Mouse (Mus musculus) hindbrain, embryonic 11.5 days (tissue): ENCODE data around the gene Psd. TPM values are rescaled to one million over a fixed set of nuclear protein-coding genes. Genes with fewer than 3 reads are reported as not detected.

Experiments
- ATAC-seq: fragments of 200-750 bp; cut with Nextera tagmentation; 2 replicates; pipeline ENCODE4 v1.8.0; 2017; ENCODE audit warnings: mild to moderate bottlenecking, moderate TSS enrichment, moderate library complexity; ENCODE audit not compliant: low FRiP score
- DNase-seq: peaks from one replicate; pipeline ENCODE4 v3.0.0-alpha.2; 2015; ENCODE audit warnings: low spot score
- H3K27ac ChIP-seq: fragments of 300-500 bp; sonication (generic); 2 replicates; pipeline ENCODE4 v1.5.1; 2014; ENCODE audit warnings: mild to moderate bottlenecking, low read depth, low read length
- H3K27me3 ChIP-seq: fragments of 300-500 bp; sonication (generic); 2 replicates; pipeline ENCODE4 v1.6.1; 2014; ENCODE audit warnings: mild to moderate bottlenecking, low read length, moderate library complexity, mixed read lengths; ENCODE audit not compliant: control insufficient read depth, insufficient read depth
- H3K36me3 ChIP-seq: fragments of 300-500 bp; sonication (generic); 2 replicates; pipeline ENCODE4 v1.6.1; 2014; ENCODE audit warnings: mild to moderate bottlenecking, low read length, moderate library complexity, mixed read lengths; ENCODE audit not compliant: control insufficient read depth, insufficient read depth
- H3K4me1 ChIP-seq: fragments of 300-500 bp; sonication (generic); replicated peaks from 2 replicates; pipeline ENCODE4 v1.6.1; 2014; ENCODE audit warnings: low read length, mixed read lengths; ENCODE audit not compliant: control insufficient read depth, insufficient read depth
- H3K4me2 ChIP-seq: fragments of 300-500 bp; sonication (generic); replicated peaks from 2 replicates; pipeline ENCODE4 v1.6.1; 2014; ENCODE audit warnings: mild to moderate bottlenecking, low read depth, low read length
- H3K4me3 ChIP-seq: fragments of 300-500 bp; sonication (generic); 2 replicates; pipeline ENCODE4 v1.5.1; 2014; ENCODE audit warnings: low read depth, low read length
- H3K9ac ChIP-seq: fragments of 300-500 bp; sonication (generic); 2 replicates; pipeline ENCODE4 v1.6.1; 2014; ENCODE audit warnings: low read depth, low read length
- H3K9me3 ChIP-seq: fragments of 300-500 bp; sonication (generic); 2 replicates; pipeline ENCODE4 v1.6.1; 2016; ENCODE audit warnings: low read length; ENCODE audit not compliant: control insufficient read depth
- WGBS: fragments of 180-500 bp; shearing (Covaris S2); extraction: QIAGEN DNeasy Blood & Tissue Kit; methylation state at CpG from one replicate; pipeline ENCODE4 v1.1.7; 2014; 5-methylcytosine and 5-hydroxymethylcytosine counted together
- polyA plus RNA-seq: library from polyadenylated mRNA; unstranded; fragments of >200 nt; fragmentation: Nextera tagmentation; extraction: Ambion mirVana; gene quantifications from 2 replicates; pipeline ENCODE4 v1.2.1, GENCODE M21; 2014

Gene Psd
- polyA plus RNA-seq, 1 experiment from 2014 or later: 11.9 TPM

- Histone ChIP-seq H3K36me3 (no peaks in the 10 kb centered on the region), H3K4me2 (peak overlapping the region; percentile 74), H3K4me3 (peak overlapping the region; percentile 44; the same call in 1 of the 2 replicates), H3K27ac (no peak overlapping the region), H3K27me3 (peaks cover 13% of the 10 kb centered on the region), H3K9me3 (no peaks in the 10 kb centered on the region), H3K9ac (no peak overlapping the region; the same call in 1 of the 2 replicates), H3K4me1 (0 out of 2 replicates have a peak, but pooled peaks cover 2% of the 10 kb centered on the region)
- WGBS: 58% methylated on average over 18 of the region's 18 CpGs
- DNase-seq (no peak), ATAC-seq (no peak)
These were observed 23.4 kb downstream of the Psd start for GRCm38 (mm10) chr19:46303251-46304215.

DNA sequence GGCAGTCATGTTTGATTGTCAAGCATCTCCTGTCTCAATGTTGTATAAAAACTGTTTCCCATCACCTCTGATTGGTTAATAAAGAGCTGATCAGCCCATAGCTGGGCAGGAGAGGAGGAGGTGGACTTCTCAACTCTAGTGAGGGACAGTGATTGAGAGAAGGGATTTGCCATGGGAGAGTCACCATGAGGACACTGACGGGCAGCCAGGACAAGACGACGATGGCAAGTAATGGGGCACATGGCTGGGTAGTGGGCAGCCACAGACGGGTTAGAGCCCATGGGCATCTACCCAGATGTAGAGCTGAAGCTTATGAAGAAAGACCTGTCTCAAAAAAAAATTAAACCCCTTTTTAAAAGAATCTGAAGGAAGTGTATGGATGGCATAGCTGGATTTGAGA is 24.4 kb downstream of the Psd start:
- peaks cover 5% of the 10 kb centered on the region; the same call in 1 of the 2 replicates for H3K27me3 ChIP-seq
- H3K4me1 ChIP-seq: 0 out of 2 replicates have a peak, but pooled peaks cover 2% of the 10 kb centered on the region
- no peak overlapping the region for H3K27ac ChIP-seq
- DNase-seq (no peak), ATAC-seq (no peak)
- H3K4me3 ChIP-seq: no peak overlapping the region
- no peaks in the 10 kb centered on the region for H3K36me3 ChIP-seq
- WGBS: 93% methylated on average over 4 of the region's 4 CpGs
- H3K9ac ChIP-seq: no peak overlapping the region
- H3K4me2 ChIP-seq: no peak overlapping the region
- no peaks in the 10 kb centered on the region for H3K9me3 ChIP-seq

GRCm38 (mm10) chr19:46300294-46301045 is 26.5 kb downstream of the Psd start:
- H3K4me3 ChIP-seq: no peak overlapping the region
- no peak overlapping the region for H3K9ac ChIP-seq
- no peaks in the 10 kb centered on the region for H3K27me3 ChIP-seq
- H3K4me1 ChIP-seq: 0 out of 2 replicates have a peak, but pooled peaks cover 2% of the 10 kb centered on the region
- 36% methylated on average over 8 of the region's 8 CpGs for WGBS
- H3K36me3 ChIP-seq: no peaks in the 10 kb centered on the region
- no peak for DNase-seq
- no peak overlapping the region for H3K4me2 ChIP-seq
- no peak overlapping the region for H3K27ac ChIP-seq
- no peaks in the 10 kb centered on the region for H3K9me3 ChIP-seq
- no peak for ATAC-seq

DNA sequence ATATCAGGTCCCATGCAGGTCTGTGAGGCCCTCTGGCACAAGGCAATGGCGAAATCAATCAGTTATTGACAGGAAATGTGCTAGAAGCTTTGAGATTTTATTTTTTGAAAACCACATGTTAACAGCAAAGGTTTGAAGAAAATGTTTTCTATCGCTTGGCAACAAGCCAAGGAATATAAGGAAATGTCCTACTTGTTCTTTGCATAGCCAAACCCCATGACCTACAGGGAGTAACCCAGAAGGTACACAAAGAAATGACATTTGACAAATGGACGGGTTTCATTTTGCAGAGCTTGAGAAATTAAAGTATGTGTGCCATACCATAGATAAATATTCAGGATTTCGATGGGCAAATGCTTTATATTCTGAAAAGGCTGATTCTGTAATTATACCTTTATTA is 30.0 kb downstream of the Psd start:
- Histone ChIP-seq H3K27ac (no peak overlapping the region), H3K4me2 (no peak overlapping the region), H3K9ac (no peak overlapping the region), H3K9me3 (no peaks in the 10 kb centered on the region), H3K36me3 (no peaks in the 10 kb centered on the region), H3K4me3 (no peak overlapping the region), H3K4me1 (no peaks in the 10 kb centered on the region), H3K27me3 (no peaks in the 10 kb centered on the region)
- no peak for ATAC-seq
- 72% methylated on average over 4 of the region's 4 CpGs for WGBS
- DNase-seq: no peak

DNA sequence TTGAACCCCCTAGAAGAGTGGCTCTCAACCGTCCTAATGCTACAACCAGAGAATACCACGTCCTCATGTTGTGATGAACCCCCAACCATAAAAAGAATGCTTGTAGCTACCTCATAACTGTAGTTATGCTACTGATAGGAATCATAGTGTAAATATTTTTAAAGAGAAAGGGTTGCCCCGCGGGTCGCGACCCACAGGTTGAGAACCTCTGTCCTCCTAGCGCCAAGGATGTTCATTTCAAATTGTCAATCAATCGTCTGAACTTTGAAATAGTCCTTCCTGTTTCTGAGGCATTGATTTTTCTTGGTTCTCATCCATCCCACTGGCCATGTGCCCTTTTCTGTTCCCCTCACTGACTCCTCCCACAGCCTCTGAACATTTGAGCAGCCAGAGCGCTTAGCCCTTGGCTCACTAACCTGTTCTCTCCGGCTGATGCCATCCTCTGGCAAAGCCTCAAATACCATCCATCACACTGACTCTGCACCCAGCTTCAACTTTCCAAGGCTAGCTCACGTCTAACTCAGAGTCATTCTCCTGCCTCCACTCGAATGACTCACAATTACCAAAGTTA is 36.3 kb downstream of the Psd start:
- H3K36me3 ChIP-seq: peaks cover 5% of the 10 kb centered on the region; the same call in 1 of the 2 replicates
- ATAC-seq (no peak), DNase-seq (no peak)
- H3K4me1 ChIP-seq: no peaks in the 10 kb centered on the region
- no peaks in the 10 kb centered on the region for H3K9me3 ChIP-seq
- no peaks in the 10 kb centered on the region for H3K27me3 ChIP-seq
- no peak overlapping the region for H3K4me2 ChIP-seq
- 73% methylated on average over 12 of the region's 12 CpGs for WGBS
- H3K27ac ChIP-seq: no peak overlapping the region
- H3K9ac ChIP-seq: no peak overlapping the region
- no peak overlapping the region for H3K4me3 ChIP-seq

DNA sequence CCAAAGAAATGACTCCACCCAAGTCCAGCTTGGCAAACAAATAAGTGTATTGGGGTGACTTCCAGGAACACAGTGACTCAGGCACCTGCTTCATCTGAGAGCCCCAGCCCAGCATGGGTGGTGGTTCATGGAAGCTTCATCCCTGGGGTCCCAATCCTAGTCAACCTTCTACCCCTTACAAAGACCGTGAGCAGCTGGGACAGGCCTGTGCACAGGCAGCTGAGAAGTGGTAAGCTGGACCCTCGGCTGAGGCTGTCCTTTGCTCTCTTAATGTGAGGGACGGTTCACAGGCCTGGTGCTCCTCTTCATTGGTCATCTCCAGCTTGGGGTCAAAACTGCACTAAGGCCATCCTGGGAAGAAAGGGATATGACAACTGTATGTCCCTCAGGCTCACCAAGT is 39.4 kb downstream of the Psd start:
- no peak overlapping the region for H3K27ac ChIP-seq
- H3K36me3 ChIP-seq: peaks cover 5% of the 10 kb centered on the region; the same call in 1 of the 2 replicates
- WGBS: 87% methylated on average over 3 of the region's 3 CpGs
- H3K27me3 ChIP-seq: no peaks in the 10 kb centered on the region
- no peak overlapping the region for H3K4me2 ChIP-seq
- H3K4me1 ChIP-seq: no peaks in the 10 kb centered on the region
- DNase-seq: no peak
- no peak for ATAC-seq
- H3K9ac ChIP-seq: no peak overlapping the region
- H3K4me3 ChIP-seq: no peak overlapping the region
- no peaks in the 10 kb centered on the region for H3K9me3 ChIP-seq

GRCm38 (mm10) chr19:46286926-46287325 is 40.0 kb downstream of the Psd start:
- Histone ChIP-seq H3K27ac (no peak overlapping the region), H3K4me1 (no peaks in the 10 kb centered on the region), H3K9me3 (no peaks in the 10 kb centered on the region), H3K9ac (no peak overlapping the region), H3K36me3 (peaks cover 5% of the 10 kb centered on the region; the same call in 1 of the 2 replicates), H3K27me3 (no peaks in the 10 kb centered on the region), H3K4me2 (no peak overlapping the region), H3K4me3 (no peak overlapping the region)
- ATAC-seq (no peak), DNase-seq (no peak)
- 94% methylated on average over 3 of the region's 3 CpGs for whole genome bisulfite sequencing

DNA sequence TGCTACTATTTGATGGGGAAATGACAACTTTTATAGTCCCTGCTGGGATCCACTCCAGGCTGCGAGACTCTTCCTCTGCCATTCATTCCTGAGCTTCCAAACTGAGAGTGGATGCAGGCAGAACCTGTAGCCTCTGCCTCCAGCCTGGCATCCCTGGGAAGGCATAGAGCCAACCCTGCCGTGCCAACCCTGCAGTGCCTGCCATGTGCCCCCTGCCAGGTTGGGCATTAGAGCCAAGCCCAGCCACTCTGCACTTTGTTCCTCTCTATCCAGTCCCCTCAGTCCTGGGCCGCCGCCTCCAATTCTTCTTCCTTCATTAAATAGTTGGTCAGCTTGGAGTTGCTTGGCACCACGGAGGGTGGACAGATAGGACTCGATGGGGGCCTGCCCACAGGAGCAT is 40.9 kb downstream of the Psd start:
- no peaks in the 10 kb centered on the region for H3K27me3 ChIP-seq
- ATAC-seq (no peak), DNase-seq (no peak)
- H3K27ac ChIP-seq: no peak overlapping the region
- 93% methylated on average over 6 of the region's 6 CpGs for WGBS
- H3K9ac ChIP-seq: no peak overlapping the region
- peaks cover 5% of the 10 kb centered on the region for H3K36me3 ChIP-seq
- no peaks in the 10 kb centered on the region for H3K9me3 ChIP-seq
- no peak overlapping the region for H3K4me3 ChIP-seq
- H3K4me1 ChIP-seq: no peaks in the 10 kb centered on the region
- H3K4me2 ChIP-seq: no peak overlapping the region
